Mouse (Mus musculus) spleen, adult 2 months (tissue): ENCODE measurements around the gene Acot11.

ENCODE experiments used
- CTCF ChIP-seq: fragments of 200-500 bp; IDR thresholded peaks from 2 replicates; pipeline ENCODE4 v1.5.1; 2011; ENCODE audit warnings: mild to moderate bottlenecking, inconsistent platforms; ENCODE audit not compliant: insufficient read depth, insufficient read length, insufficient replicate concordance; ENCODE audit errors: extremely low read depth
- POLR2A ChIP-seq: fragments of 200-500 bp; IDR thresholded peaks from 2 replicates; pipeline ENCODE4 v1.6.1; 2011; ENCODE audit warnings: low read depth, low read length, inconsistent platforms

GRCm38 (mm10) chr4:106703956-106704355 is 100.8 kb downstream of the Acot11 start:
- no peak for TF ChIP-seq CTCF
- no peak for TF ChIP-seq POLR2A
